Mouse (Mus musculus): ENCODE data around the gene Eif3f. TPM values are rescaled to one million over a fixed set of nuclear protein-coding genes. Genes with fewer than 3 reads are reported as not detected.

The Eif3f gene
- 85.2 and 86.8 TPM in 2 replicates for polyA plus RNA-seq (2015; fragmentation: Nextera tagmentation; extraction: Ambion mirVana)

DNA sequence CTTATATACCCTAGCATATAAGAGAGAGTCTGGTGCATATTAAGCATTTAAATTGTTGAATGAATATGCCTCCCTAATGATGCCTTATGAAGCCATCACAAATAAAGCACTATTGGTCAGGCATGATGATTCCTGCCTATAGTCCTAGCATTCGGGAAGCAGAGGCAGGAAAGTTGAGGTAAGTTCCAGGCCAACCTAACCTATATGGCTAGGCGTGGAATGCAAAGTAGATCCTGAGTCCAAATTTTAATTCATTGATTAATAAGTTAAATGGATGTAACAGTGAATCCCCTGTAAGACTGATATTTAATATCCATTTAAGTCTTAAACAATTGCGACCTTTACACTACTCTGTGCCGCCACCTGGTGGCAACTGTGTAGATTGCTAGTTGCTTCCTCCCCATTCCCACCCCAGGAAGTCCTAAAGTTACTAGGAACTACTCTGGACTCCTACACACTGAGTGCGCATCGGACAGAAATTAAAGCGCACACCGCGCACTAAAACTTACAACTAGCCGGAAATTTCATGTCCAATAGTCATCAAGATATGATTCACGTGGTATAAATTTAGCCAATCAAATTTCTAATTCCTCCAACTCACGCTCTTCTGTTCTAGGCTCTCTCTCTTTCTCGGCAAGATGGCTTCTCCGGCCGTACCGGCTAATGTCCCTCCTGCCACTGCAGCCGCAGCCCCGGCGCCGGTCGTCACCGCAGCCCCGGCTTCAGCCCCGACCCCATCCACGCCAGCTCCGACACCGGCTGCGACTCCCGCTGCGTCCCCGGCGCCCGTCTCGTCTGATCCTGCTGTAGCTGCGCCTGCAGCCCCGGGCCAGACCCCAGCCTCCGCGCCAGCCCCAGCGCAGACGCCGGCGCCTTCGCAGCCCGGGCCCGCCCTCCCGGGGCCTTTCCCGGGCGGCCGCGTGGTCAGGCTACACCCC, at the start of gene Eif3f:
Gene Eif3f, plus strand, starts transcription at position 624 of the 938 bp plus-strand sequence.
- Histone ChIP-seq H3K27ac (replicated peaks) (peak within 1 kb of the TSS; percentile 75), H3K27me3 (no peaks in the 10 kb centered on the region), H3K36me3 (peaks cover 23% of the 10 kb centered on the region), H3K9me3 (no peaks in the 10 kb centered on the region), H3K4me3 (peak within 1 kb of the TSS; percentile 61), H3K9ac (replicated peaks) (peak within 1 kb of the TSS; percentile 78), H3K4me2 (replicated peaks) (peak within 1 kb of the TSS; percentile 74), H3K4me1 (peaks cover 21% of the 10 kb centered on the region)
- 2% methylated on average over 50 of the region's 50 CpGs for WGBS
- ATAC-seq (replicated peaks): peak; percentile 97

- no peak within 1 kb of the TSS for H3K4me2 ChIP-seq (replicated peaks)
- H3K27me3 ChIP-seq: no peaks in the 10 kb centered on the region
- H3K4me3 ChIP-seq: no peak within 1 kb of the TSS
- no peak within 1 kb of the TSS for H3K9ac ChIP-seq (replicated peaks)
- no peaks in the 10 kb centered on the region for H3K4me1 ChIP-seq
- H3K36me3 ChIP-seq: no peaks in the 10 kb centered on the region
- 78% methylated on average over 4 of the region's 4 CpGs for WGBS
- H3K27ac ChIP-seq (replicated peaks): no peak within 1 kb of the TSS
- no peaks in the 10 kb centered on the region for H3K9me3 ChIP-seq
- no peak for ATAC-seq (replicated peaks)
Measured at GRCm38 (mm10) chr7:108884906-108885305, 49.3 kb upstream of the Eif3f start, which contains the start of gene Olfr518. TSS of gene Olfr518 (minus strand) at chr7:108885006.

DNA sequence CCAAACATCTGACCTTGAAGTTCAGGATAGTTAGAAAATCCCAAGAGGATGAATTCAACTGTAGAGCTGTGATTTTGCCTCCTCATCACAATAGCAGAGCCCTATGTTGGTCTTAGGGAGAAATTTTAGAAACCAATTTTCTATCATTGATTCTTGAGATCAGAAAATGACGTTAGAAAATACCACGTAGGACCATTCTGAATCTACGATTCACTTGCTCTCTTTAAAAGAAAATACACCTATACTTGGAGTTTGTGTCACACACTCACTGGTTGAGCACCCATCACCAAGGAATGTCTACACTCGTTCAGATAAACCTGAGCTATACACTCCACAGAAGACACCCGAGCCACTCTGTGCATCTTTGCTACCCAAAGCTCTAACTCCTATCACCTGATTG, 39.9 kb upstream of the Eif3f start, which contains the start of gene Olfr519:
Gene Olfr519, minus strand, starts transcription at position 101 of the 400 bp plus-strand sequence.
- no peaks in the 10 kb centered on the region for H3K27me3 ChIP-seq
- WGBS: 90% methylated on average over 5 of the region's 5 CpGs
- no peaks in the 10 kb centered on the region for H3K36me3 ChIP-seq
- H3K4me1 ChIP-seq: no peaks in the 10 kb centered on the region
- no peak within 1 kb of the TSS for H3K4me2 ChIP-seq (replicated peaks)
- no peaks in the 10 kb centered on the region for H3K9me3 ChIP-seq
- ATAC-seq (replicated peaks): no peak
- H3K9ac ChIP-seq (replicated peaks): no peak within 1 kb of the TSS
- H3K27ac ChIP-seq (replicated peaks): no peak within 1 kb of the TSS
- H3K4me3 ChIP-seq: no peak within 1 kb of the TSS

DNA sequence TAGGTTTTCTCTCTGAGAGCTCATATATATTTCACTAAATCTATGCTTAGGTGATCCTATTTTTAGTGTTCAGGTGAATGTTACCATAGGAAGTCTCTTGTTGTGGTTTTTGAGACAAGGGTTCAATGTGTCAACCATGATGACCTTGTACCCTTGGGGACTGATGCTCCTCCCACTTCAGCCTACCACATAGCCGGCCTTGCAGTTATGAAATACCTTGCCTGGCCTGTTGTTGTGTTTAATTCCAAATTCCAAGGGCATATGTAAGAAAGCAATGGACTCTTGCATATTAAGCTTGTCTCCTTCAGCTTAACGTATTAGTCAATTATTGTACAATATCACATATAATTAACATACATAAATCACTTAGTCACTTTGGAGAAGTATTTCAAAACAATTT, 30.2 kb upstream of the Eif3f start:
- whole genome bisulfite sequencing: 79% methylated on average over 2 of the region's 2 CpGs
- ATAC-seq (replicated peaks): no peak
- H3K36me3 ChIP-seq: no peaks in the 10 kb centered on the region
- no peak overlapping the region for H3K4me3 ChIP-seq
- no peak overlapping the region for H3K27ac ChIP-seq (replicated peaks)
- H3K9me3 ChIP-seq: no peaks in the 10 kb centered on the region
- H3K27me3 ChIP-seq: no peaks in the 10 kb centered on the region
- no peak overlapping the region for H3K9ac ChIP-seq (replicated peaks)
- H3K4me2 ChIP-seq (replicated peaks): no peak overlapping the region
- H3K4me1 ChIP-seq: no peaks in the 10 kb centered on the region

DNA sequence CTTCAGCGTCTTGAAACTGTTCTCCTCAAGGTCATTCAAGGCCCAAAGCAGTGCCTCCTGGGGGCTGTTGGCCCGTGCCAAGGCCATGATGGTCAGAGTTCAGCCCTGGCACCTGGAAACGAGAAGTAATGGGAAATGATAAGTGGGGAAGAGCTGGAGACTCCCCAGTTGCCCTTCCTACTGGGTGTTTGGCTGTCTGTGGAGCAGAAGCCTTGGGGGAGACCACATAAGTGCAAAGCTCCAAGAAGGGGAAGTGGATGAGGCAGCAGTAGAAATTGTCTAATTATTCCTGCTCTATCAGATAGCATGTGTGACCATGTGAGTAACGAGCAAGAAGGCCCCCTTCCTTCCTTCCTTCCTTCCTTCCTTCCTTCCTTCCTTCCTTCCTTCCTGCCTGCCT, 7.2 kb upstream of the Eif3f start:
- H3K9me3 ChIP-seq: no peaks in the 10 kb centered on the region
- no peak for ATAC-seq (replicated peaks)
- H3K9ac ChIP-seq (replicated peaks): no peak overlapping the region
- H3K4me3 ChIP-seq: no peak overlapping the region
- no peaks in the 10 kb centered on the region for H3K4me1 ChIP-seq
- no peaks in the 10 kb centered on the region for H3K36me3 ChIP-seq
- H3K27ac ChIP-seq (replicated peaks): no peak overlapping the region
- whole genome bisulfite sequencing: 76% methylated on average over 4 of the region's 4 CpGs
- no peak overlapping the region for H3K4me2 ChIP-seq (replicated peaks)
- H3K27me3 ChIP-seq: no peaks in the 10 kb centered on the region

- H3K4me3 ChIP-seq: no peak overlapping the region
Measured at GRCm38 (mm10) chr7:108928280-108929188, 5.7 kb upstream of the Eif3f start.

GRCm38 (mm10) chr7:108929726-108930393, 4.4 kb upstream of the Eif3f start, which contains the start of gene Nlrp10:
TSS of gene Nlrp10 (minus strand) at chr7:108930178.
- WGBS: 85% methylated on average over 6 of the region's 6 CpGs
- ATAC-seq (replicated peaks): no peak
- H3K36me3 ChIP-seq: no peaks in the 10 kb centered on the region

More at GRCm38 (mm10) chr7:108928280-108929188, 5.7 kb upstream of the Eif3f start:
- Histone ChIP-seq H3K27me3 (no peaks in the 10 kb centered on the region), H3K4me2 (replicated peaks) (no peak overlapping the region), H3K27ac (replicated peaks) (no peak overlapping the region), H3K4me1 (no peaks in the 10 kb centered on the region), H3K36me3 (no peaks in the 10 kb centered on the region), H3K9me3 (no peaks in the 10 kb centered on the region), H3K9ac (replicated peaks) (no peak overlapping the region)
- ATAC-seq (replicated peaks): no peak
- WGBS: 75% methylated on average over 11 of the region's 11 CpGs

DNA sequence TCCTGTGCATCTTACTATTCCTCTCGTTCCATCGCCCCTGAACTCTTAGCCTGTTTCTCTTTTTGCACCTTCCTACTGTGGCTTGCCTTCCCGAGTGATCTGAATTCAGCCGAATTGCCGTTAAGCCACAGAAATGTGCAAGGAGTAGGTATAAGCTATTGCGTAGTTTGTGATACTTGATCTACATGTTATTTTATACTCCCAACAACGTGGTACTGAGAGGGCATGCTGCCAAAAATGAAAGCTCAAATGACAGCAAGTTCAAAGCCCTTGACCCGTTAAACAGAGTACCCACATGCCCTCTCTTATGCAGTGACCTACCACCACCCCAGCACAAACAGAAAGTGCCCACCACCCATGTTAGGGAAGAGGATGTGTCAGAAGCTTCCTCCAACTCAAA, 619 bp downstream of the Eif3f start:
- Histone ChIP-seq H3K4me2 (replicated peaks) (peak overlapping the region; percentile 74), H3K36me3 (peaks cover 31% of the 10 kb centered on the region), H3K9me3 (no peaks in the 10 kb centered on the region), H3K4me3 (peak overlapping the region; percentile 61), H3K4me1 (peaks cover 21% of the 10 kb centered on the region), H3K27me3 (no peaks in the 10 kb centered on the region), H3K27ac (replicated peaks) (peak overlapping the region; percentile 75; the same call in 1 of the 2 replicates), H3K9ac (replicated peaks) (peak overlapping the region; percentile 78)
- ATAC-seq (replicated peaks): no peak
- 5% methylated on average over 8 of the region's 8 CpGs for WGBS

More at GRCm38 (mm10) chr7:108929726-108930393, 4.4 kb upstream of the Eif3f start, which contains the start of gene Nlrp10:
- H3K4me1 ChIP-seq: peaks cover 2% of the 10 kb centered on the region
- H3K27me3 ChIP-seq: no peaks in the 10 kb centered on the region
- H3K9me3 ChIP-seq: no peaks in the 10 kb centered on the region
- no peak within 1 kb of the TSS for H3K4me2 ChIP-seq (replicated peaks)
- H3K9ac ChIP-seq (replicated peaks): no peak within 1 kb of the TSS
- no peak within 1 kb of the TSS for H3K27ac ChIP-seq (replicated peaks)
- H3K4me3 ChIP-seq: no peak within 1 kb of the TSS

DNA sequence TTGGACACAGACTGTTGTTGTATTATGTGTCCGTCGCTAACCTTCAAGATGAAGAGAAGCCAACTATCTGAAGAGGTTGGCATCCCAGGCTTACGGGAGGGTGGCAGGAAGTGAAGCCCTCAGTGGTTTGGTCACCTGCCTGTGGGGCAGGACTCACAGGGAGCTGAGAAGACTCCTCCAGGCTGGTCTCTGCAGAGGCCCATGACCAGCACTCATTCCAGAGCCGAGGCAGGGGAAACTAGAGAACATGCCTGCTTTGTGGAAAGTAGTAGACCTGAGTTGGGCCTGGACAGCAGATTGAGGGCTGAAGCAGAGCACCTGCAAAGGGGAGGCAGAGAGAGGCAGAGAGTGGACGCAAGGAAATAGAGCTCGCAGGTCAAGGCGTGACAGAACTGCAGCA, 1.2 kb downstream of the Eif3f start:
- no peaks in the 10 kb centered on the region for H3K9me3 ChIP-seq
- H3K27me3 ChIP-seq: no peaks in the 10 kb centered on the region
- H3K4me1 ChIP-seq: peaks cover 21% of the 10 kb centered on the region
- peak overlapping the region; percentile 74 for H3K4me2 ChIP-seq (replicated peaks)
- H3K4me3 ChIP-seq: peak overlapping the region; percentile 61
- H3K9ac ChIP-seq (replicated peaks): 0 out of 2 replicates have a peak overlapping the region, but pooled peaks have one; percentile 78
- no peak for ATAC-seq (replicated peaks)
- no peak overlapping the region for H3K27ac ChIP-seq (replicated peaks)
- 91% methylated on average over 7 of the region's 7 CpGs for WGBS
- peaks cover 36% of the 10 kb centered on the region for H3K36me3 ChIP-seq

GRCm38 (mm10) chr7:108936591-108936990, 2.4 kb downstream of the Eif3f start:
- Histone ChIP-seq H3K4me2 (replicated peaks) (no peak overlapping the region), H3K4me1 (peaks cover 21% of the 10 kb centered on the region), H3K9me3 (no peaks in the 10 kb centered on the region), H3K27me3 (no peaks in the 10 kb centered on the region), H3K4me3 (no peak overlapping the region), H3K27ac (replicated peaks) (no peak overlapping the region), H3K9ac (replicated peaks) (no peak overlapping the region), H3K36me3 (peaks cover 48% of the 10 kb centered on the region)
- ATAC-seq (replicated peaks): no peak
- WGBS: 97% methylated on average over 4 of the region's 4 CpGs

- peaks cover 4% of the 10 kb centered on the region for H3K4me1 ChIP-seq
- no peaks in the 10 kb centered on the region for H3K9me3 ChIP-seq
- H3K4me2 ChIP-seq (replicated peaks): no peak overlapping the region
- peaks cover 76% of the 10 kb centered on the region for H3K36me3 ChIP-seq
- no peak overlapping the region for H3K4me3 ChIP-seq
- 93% methylated on average over 9 of the region's 9 CpGs for WGBS
- H3K27ac ChIP-seq (replicated peaks): no peak overlapping the region
- H3K9ac ChIP-seq (replicated peaks): no peak overlapping the region
- no peak for ATAC-seq (replicated peaks)
- no peaks in the 10 kb centered on the region for H3K27me3 ChIP-seq
Measured at GRCm38 (mm10) chr7:108941466-108941865, 7.2 kb downstream of the Eif3f start.

All from forebrain, embryonic 15.5 days (tissue).